In the genomic region with DNA sequence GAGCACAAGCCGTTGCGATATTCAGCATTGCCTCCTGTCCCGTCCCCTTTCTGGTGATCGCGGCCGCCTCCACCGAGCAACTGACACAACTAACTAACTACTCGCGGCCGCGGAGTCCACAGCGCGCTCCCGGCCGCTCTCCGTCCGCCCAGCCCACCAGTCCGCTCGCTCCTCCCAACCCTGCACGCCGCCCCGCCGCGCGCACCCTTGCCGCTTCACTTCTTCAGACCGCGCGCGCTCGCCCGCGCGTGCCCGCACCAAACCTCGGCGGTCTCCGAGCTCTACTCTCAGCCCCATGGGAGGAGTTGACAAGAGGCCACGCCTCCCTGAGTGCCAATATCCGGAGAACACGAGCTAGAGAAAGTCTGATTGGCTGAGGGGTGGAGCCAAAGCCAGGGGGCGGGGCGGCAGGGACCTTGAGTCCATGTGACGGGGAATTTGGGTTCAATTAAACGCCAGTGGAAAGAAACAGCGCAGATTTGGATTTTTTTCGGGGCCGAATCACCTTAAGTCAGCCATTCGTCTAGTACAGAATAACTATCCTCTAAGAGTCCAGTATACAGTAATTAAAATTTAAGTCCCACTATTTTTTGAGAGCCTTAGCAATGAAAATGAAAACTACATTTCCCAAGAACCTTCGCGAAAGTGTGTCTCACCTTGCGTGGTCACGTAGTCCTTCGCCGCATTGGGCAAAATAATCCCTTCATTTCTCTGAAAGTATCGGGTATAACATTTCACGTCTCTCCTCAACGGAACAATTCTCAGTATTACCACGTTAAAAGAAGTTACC, we compare ENCODE assay signal across 8 mouse cellular contexts. TPM values are rescaled to one million over a fixed set of nuclear protein-coding genes. Genes with fewer than 3 reads are reported as not detected.
DNase-seq lines count a peak whose midpoint lies in the region; ATAC-seq lines count a peak whose summit lies in the region.

Gene Peak1 (minus strand): TSS at position 120 of the 790 bp plus-strand sequence.
Gene Hmg20a (plus strand): TSS at position 662 of the 790 bp plus-strand sequence.

- under 1% methylated on average over 52 of the region's 59 CpGs for WGBS in hindbrain, embryonic 11.5 days

- H3K9me3 ChIP-seq in hindbrain, embryonic 11.5 days (ENCODE audit: control insufficient read depth, low read length), result no peaks in the 10 kb centered on the region

- no peaks in the 10 kb centered on the region for H3K27me3 ChIP-seq in hindbrain, embryonic 11.5 days (ENCODE audit: control insufficient read depth, insufficient read depth, low read length)

- H3K4me1 ChIP-seq in hindbrain, embryonic 11.5 days (replicated peaks; ENCODE audit: control insufficient read depth, insufficient read depth, low read length), result 0 out of 2 replicates have a peak, but pooled peaks cover 2% of the 10 kb centered on the region

- no peaks in the 10 kb centered on the region for H3K36me3 ChIP-seq in hindbrain, embryonic 11.5 days (ENCODE audit: control insufficient read depth, insufficient read depth, low read length)

- DNase-seq in Muller cell, postnatal 12 days (ENCODE audit: inconsistent ontology term), result peak; percentile 100
- peak; percentile 100 for DNase-seq in cerebellum, adult 9-11 months
- DNase-seq in frontal cortex, adult 2 months (ENCODE audit: extremely low spot score in 1 of 2, low spot score in 1 of 2), result peak; percentile 100
- DNase-seq in hindbrain, embryonic 11.5 days (ENCODE audit: low spot score), result peak; percentile 100
- DNase-seq in layer of hippocampus, postnatal 10 days (ENCODE audit: low spot score in 2 of 2), result peak; percentile 100
- DNase-seq in lung, postnatal 10 days, result peak; percentile 100
- DNase-seq in ovary, postnatal 36 days (ENCODE audit: low spot score), result peak; percentile 100
- DNase-seq in thymus, postnatal 25 days, result peak; percentile 100

- peak within 1 kb of the TSS; percentile 85 for H3K27ac ChIP-seq in hindbrain, embryonic 11.5 days (ENCODE audit: low read depth, low read length)

- peak within 1 kb of the TSS; percentile 68 for H3K4me2 ChIP-seq in hindbrain, embryonic 11.5 days (replicated peaks; ENCODE audit: low read depth, low read length)

- peak within 1 kb of the TSS; percentile 69 for H3K4me3 ChIP-seq in hindbrain, embryonic 11.5 days (ENCODE audit: low read depth, low read length)

- peak; percentile 96 for ATAC-seq in hindbrain, embryonic 11.5 days (ENCODE audit: low FRiP score)

- peak within 1 kb of the TSS; percentile 80 for H3K9ac ChIP-seq in hindbrain, embryonic 11.5 days (ENCODE audit: low read depth, low read length)

RNA-seq across cellular contexts. Expression of gene Peak1, which starts in this region (rescaled TPM):
- 11.1 and 13.9 TPM in 2 replicates for polyA plus RNA-seq in frontal cortex, adult 2 months (2012; rRNA removed)
- 7.9 and 8.8 TPM in 2 replicates for polyA plus RNA-seq in hindbrain, embryonic 11.5 days (2014; fragmentation: Nextera tagmentation; extraction: Ambion mirVana)
- total RNA-seq in layer of hippocampus, postnatal 10 days (2021), result 10 to 100 TPM; 30.1 to 34.4 TPM

RNA-seq across cellular contexts. Expression of gene Hmg20a, which starts in this region (rescaled TPM):
- 62.4 and 64.2 TPM in 2 replicates for polyA plus RNA-seq in frontal cortex, adult 2 months (2012; rRNA removed)
- 72.9 and 76.2 TPM in 2 replicates for polyA plus RNA-seq in hindbrain, embryonic 11.5 days (2014; fragmentation: Nextera tagmentation; extraction: Ambion mirVana)
- 10 to 100 TPM; 60.3 to 62.8 TPM for total RNA-seq in layer of hippocampus, postnatal 10 days (2021)

Comparison
In these comparisons a context has a peak if more than half of its experiments do, and no peak if none do; other contexts are left out.
1. Peak in every context shown above with its lines: DNase-seq, ATAC-seq, H3K4me3 ChIP-seq and H3K27ac ChIP-seq.